Mouse (Mus musculus) hematopoietic stem cell, adult 5-6 weeks (primary cell): Measurements from ENCODE around the gene Dpep2nb. TPM values are rescaled to one million over a fixed set of nuclear protein-coding genes. Genes with fewer than 3 reads are reported as not detected.
A peak's percentile ranks its signal among the peaks of the same experiment; 100 is the strongest.
"Not testable (repeated sequence)": the region's sequence is repeated elsewhere in the genome, so short reads cannot be mapped to it uniquely, and the experiment has no call there.

Experiments used
- ATAC-seq, 2 experiments: fragments of 125-278 bp in 1 of 2; replicated peaks in 1 of 2; 2 replicates each; pipeline ENCODE4 v1.8.0; 2016 to 2017; ENCODE audit warnings: inconsistent platforms in 2 of 2, mild to moderate bottlenecking in 2 of 2, moderate number of reproducible peaks in 2 of 2, low read depth in 1 of 2, moderate TSS enrichment in 1 of 2; ENCODE audit not compliant: low FRiP score in 2 of 2, poor library complexity in 2 of 2, severe bottlenecking in 2 of 2, insufficient read depth in 1 of 2, low TSS enrichment in 1 of 2
- total RNA-seq: library from RNA; stranded (forward); fragments of 172-1452, 232-1000 nt; gene quantifications from 2 replicates; pipeline ENCODE4 v1.2.3, GENCODE M21; 2017

The Dpep2nb gene
- total RNA-seq = not detected in 2 replicates

DNA sequence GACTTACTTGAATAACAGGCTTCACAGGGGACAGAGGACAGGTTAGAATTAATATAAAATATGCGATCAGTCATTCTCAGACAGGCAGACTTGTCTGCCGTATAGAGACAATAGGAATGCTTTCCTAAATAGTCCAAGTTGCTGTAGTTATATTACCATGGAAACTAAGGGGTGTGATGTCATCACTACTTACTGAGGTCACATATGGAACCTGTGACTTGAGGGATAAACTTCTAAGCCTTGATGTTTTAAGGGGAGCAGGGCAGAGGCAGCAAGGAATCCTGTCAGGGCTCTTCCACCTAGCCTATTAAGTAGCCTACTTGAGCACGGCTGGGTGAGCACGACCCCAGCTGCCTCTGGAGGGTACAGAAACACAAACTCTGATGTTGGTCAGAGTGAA, at the start of gene Dpep2nb:
Gene Dpep2nb, minus strand, starts transcription at position 101 of the 400 bp plus-strand sequence.
- no peak for ATAC-seq

DNA sequence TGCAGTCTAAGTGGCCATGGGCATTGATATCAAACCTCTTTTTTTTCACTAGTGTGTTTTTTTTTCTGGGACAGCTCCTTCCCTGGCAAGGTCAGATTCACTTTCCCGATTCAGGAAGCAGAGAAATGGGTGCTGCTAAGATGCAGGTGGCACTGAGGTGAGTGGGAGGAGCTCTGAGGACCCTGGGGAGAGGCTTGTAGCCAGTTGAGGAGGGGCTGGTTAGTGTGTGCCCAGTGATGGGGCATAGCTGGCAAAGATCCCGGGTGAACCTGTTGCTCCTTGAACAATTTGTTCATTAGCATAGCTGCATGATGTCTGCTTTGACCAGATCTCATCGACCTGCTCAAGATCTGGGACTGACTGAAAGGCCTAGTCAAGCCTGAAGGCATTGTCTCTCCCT, 49.3 kb upstream of the Dpep2nb start:
- ATAC-seq = no peak

DNA sequence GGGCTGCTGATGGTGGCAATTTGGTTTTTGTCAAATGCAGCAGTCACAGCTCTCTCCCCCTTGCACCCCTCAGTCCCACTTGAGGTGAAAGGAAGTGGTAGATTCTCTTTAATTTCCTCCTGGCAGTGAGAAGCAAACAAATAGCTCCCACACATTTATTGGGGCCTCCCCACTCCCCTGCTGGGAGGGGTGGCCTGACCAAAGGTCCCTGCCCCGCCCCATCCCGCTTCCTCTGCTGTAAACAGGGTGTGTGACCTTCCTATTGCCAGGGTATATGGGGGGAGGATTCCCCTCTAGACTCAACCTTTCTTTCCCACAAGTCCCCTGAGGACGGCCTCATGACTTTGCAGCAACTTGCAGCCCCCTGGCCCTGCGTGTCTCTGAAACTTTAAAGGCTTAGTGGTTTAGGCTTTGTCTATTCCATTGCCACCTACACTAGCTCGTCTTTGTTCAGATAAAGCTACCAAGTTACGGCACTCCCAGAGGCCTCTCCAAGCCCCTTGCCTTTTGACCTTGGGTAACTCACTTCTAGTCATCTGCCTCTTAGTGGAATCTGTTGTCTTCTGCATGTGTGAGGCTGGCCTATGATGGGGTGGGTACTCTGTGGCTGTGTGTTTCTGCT, 48.5 kb upstream of the Dpep2nb start:
- ATAC-seq = peak; percentile 47 to 65

DNA sequence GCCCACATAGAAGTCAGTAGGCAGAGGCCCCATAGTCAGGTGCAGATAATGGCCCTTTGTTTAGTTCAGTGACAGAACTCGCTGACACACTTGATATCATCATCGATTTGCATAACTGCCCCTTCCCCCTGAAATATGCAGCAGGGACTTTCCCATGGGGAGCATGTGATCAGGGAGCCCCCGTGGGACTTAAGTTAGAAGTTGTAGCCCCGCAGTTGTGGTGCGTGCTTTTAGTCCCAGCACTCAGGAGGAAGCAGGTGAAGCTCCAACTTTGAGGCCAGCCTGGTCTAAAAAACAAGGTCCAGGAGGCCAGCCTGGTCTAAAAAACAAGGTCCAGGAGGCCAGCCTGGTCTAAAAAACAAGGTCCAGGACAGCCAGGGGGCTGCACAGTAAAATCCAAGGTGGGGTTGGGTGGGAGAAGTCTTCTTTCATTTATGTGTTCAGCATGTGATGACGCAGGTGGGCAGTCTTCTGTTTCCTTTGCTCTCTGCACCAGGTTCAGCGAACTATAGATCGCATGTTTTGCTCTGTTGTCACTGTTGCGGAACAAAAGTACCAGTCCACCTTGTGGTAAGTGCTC, 46.8 kb upstream of the Dpep2nb start:
- ATAC-seq = no peak

DNA sequence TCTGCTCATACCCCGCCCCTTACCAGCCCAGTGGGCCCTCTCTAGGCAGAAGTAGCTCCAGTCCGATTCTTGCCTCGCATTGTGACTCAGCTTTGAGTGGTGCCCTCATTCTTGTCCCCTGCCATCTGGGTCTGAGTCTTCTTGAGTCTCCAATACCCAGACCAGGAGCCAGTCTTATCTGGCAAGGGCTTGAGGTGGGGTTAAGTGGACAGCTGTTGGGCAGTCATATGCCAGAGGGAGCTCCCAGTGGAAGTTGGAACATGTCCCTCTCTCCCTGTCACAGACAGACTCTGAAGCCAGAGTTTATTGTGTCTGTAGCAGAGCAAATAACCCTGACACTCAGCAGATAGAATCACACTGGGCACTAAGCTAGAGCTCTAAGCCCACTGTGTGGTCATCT, 45.3 kb upstream of the Dpep2nb start:
- no peak for ATAC-seq

DNA sequence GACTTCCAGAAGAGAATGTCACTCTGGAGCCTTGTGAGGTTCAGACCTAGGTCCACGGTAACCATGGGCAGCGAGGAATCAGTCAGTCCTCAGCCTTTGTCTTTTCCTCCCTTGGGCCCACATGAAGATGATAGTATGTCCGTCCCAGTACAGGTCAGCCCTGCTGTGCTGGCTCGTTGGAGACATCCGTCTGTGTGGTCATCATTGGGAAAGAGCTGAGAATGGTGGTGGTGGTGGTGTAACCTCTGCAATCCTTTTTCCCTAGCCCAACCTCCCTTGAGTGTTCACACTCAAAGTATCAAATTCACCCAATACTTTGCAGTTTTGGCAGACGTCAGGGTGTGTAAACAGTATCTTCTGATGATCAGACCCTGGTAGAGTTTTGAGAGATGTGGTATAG, 44.1 kb upstream of the Dpep2nb start:
- ATAC-seq = no peak

DNA sequence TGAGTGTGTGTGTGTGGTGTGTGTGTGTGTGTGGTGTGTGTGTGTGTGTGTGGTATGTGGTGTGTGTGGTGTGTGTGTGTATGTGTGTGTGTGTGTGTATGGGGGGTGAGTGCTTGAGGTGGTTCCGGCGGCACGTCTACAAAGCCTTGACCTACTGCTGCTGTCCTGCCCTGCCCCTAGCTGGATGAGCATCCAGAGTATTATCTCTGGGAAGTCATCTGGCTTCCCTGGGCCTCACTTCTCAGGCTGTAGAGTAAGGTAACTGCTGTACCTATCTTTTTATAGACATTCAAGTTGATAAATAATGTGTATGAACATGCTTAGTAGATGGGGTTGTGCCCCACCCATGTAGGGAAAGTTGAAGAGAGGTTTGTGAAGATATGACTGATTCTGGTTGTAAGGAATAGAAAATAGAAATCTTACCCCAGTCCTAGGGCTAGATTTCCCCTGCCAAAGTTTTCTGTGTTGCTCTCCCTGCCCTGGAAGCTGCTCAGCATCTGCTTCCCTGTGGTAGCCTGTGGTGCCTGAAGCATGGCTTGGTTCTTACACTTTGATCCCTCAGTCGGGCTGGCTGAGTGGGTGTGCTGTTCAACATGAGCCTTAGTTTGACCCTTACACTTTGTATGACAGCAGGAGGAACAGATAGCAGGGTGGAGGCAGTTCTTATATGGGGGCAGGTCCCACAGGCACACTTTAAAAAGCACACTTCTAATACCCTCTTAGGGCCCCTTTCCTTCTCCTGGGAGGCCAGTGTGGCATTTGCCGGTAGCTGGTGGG, 42.3 kb upstream of the Dpep2nb start:
- no peak for ATAC-seq

DNA sequence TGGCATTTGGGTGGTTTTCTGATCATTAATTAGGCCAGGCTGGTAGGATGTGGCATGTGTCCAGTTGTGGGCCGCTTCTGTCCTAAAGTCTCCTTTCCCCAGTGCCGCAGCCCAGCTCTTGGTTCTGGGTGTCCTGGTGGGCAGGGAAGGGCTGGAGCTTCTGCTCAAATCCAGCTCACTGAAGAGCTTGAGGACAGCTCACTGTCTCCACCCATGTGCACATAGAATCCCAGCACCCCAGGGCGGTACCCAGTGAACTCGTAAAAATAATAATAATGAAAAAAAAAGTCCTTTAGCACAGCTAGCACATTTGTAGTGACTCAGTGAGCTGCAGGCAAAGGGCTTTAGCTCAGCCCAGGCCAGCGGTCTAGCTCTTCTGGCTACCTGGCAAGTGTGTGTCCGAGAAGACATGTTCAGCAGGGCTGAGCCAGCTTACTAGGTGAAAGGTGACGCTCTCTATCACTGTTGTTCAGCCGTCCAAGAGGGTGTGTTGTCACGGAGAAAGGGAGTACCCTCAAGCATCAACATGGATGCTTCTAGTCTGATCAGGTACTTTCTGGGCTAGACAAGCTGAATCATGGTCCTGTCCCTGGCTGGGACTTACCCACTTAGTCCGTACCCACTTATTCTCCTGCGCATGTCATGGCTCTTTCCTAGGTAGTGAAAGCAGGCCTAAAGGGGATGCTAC, 41.2 kb upstream of the Dpep2nb start:
- ATAC-seq = no peak

DNA sequence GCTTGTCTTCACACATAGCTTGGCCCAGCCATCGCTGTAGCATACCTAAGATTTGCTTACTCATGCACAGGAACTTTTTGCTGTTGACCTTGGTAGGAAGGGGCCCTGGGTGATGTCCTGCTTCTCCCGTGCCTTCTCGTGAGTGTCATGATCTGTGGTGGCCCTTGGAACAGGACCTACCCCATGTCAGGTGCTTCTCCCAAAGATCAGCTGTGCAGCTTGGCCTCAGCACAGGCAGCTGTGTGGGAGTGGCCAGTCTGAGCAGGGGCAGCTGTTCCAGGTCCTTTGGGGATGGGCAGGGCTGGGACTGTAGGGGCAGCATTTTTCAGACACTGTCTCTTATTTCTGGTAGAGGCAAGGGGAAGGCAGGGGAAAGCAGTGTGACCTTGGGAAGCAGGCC, 38.4 kb upstream of the Dpep2nb start:
- ATAC-seq = peak; percentile 51 to 65; a peak in 2 of 4 replicates

DNA sequence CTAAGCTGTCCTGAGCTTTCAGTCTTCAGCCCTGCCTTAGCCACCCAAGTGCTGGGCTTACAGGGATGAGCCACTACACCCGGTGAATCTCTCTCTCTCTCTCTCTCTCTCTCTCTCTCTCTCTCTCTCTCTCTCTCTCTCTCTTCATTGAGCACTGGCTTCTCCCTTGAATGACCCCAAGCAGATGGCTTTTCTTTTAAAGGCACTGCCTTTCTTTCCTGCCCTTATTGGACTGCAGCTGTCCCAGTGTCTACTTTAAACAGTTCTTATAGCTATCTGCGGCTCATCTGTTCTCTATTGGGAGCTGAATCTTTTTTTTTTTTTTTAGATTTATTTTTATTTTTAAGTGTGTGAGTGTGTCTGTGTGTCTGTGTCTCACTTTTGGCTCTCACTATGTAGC, 37.3 kb upstream of the Dpep2nb start:
- no peak for ATAC-seq

DNA sequence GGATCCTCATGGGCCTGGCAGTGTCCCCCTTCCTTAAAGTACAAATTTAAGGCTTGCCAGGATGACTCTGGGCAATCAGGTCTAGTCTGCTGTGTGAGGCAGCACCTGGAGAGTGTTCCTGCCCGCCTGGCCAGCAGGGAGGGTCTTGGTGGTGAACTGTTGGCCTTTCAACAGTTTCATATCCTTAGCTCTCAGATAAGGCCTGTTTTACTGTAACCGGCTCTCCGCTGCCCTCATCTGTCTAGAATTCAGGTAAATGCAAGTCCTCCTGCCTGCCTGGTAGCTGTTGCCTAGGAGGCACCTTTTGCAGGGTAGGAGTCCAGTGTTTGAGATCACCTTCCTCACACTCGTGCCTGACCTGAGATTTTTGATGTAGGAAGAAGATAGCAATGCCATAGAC, 34.4 kb upstream of the Dpep2nb start:
- no peak for ATAC-seq

DNA sequence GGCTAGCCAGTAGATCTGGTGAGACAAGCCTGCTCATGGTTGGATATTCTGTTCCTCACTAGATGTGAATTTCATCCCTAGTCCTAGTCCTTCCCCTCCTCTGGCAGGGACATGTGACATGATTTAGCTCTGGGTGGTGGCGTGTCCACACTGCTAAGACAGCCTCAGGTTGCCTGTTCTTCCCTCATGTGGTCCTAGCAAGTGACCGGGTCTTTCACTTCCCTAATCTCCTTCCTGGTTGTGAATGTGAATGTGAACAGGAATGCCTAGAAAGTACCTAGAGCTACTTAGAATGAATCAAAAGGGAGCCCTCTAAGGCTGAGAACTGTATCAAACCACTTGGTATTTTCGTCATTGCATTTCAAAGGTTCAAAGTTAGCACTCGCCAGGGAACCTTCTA, 33.8 kb upstream of the Dpep2nb start:
- ATAC-seq = peak in 1 of 2 experiments; percentile 7; a peak in 1 of 4 replicates

DNA sequence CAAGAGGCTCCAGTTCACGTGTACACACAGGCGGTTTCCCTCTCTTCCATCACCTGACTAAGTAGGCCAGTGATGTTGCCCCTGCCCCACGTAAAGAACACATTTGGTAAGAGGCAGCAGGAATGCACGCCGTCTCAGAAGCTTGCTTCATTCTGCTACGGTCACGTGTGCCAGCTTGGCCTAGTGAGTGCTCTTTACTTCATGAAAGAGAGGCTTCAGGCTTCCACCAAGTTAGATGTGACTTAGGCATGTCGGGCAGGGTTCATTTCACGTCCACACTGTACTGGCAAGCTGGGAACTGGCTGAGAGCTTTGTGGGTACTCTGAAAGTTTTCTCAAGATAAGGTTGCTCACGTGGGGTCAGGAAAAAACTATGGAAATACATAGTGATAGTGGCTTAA, 32.9 kb upstream of the Dpep2nb start:
- ATAC-seq = no peak; a peak in 1 of 4 replicates

DNA sequence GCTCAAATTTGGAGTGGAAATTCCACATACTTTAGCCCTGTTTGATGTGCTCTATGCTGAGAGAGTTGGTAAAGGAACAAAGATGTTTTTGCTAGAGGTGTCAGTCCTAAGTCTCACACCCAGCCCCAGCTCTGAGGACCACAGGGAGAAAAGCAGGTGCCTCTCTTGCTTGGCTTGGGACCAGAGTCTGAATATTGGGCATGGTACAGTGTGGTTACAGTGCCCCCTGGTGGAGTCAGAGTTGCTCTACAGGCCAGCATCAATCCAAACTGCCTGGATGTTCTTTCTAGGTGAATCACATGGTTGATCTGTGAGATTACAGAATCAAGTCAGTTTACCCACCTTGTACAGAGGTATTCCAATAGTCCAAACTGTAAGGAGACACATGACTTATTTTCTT, 16.7 kb upstream of the Dpep2nb start:
- ATAC-seq = peak; percentile 81 to 91

DNA sequence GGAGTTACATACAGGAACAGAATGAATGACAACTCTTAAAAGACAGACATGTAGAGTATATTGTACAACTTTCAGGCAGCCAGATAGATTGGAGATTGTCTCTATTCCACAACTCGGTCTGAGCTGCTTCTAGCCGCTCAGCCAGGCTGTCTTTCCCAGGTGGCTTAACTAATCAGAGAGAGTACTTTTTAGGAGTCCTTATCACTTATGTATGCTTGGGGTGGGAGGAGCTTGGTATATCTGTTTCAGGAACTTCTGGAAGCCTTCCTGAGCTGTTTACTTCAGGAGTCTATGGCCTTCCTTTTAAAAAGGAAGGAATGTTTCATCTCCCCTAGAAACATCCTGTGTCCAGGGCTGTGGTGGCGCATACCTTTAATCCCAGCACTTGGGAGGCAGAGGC, 12.3 kb upstream of the Dpep2nb start:
- ATAC-seq = no peak

DNA sequence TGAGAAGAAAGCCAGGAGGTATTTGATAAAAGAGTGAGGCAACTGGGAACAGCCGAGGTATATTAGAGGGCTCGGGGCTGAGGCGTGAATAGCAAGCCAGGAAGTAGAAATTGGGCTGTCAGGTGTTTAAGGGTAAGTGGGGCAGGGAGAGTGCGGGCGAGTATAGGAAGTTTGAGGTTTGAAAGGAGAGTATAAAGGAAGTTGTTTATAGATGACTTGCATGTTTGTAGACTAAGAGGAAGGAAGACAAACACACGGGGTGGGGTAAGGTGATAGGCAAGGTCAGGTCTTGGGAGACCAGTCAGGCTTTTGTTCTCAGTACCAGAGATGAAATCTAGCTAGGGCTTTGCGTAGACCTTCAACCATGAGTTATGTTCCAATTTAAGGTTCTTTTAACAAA, 11.4 kb upstream of the Dpep2nb start:
- ATAC-seq = peak; percentile 95 to 99

DNA sequence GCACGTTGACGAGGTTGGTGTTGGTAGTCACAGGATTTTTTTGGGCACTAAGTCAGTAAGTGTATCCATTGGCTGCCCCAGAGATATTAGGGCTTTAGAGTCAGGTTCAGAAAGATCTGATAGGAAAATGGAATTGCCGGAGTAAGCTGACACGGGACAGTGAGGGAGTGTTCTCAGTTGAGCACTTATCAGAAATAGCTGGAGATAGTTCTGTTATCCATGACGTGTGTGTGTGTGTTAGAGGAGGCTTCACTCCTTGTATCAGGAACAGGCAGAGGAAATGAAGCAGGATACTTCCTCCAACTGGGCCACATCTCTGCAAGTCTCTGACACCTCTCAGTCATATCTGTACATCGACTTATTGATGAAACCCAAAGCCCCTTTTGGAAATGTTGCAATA, 10.5 kb upstream of the Dpep2nb start:
- no peak for ATAC-seq

DNA sequence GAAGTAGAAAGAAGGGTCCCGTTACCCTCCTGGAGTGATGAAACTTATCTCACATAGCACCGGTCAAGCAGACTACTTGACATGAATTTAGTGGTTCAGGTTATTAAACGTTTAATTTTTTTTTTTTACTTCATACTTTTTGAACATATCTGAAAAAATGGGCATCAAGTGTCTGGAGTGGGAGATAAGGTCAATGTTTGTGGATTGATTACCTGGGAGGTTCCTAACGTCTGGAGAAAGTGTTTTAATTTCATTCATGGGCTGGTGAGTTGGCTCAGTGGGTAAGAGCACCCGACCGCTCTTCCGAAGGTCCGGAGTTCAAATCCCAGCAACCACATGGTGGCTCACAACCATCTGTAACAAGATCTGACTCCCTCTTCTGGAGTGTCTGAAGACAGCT, 6.4 kb upstream of the Dpep2nb start:
- ATAC-seq = not testable (repeated sequence)
